Mouse (Mus musculus) c-Kit-positive CD71-positive TER-119-negative erythroid progenitor cells, embryonic 14.5 days (primary cell): Measurements from ENCODE around the gene Gm30191.

Experiments used
- DNase-seq: peaks from one replicate; pipeline ENCODE4 v3.0.0-alpha.2; 2013; ENCODE audit warnings: low read depth

The Gm30191 gene

DNA sequence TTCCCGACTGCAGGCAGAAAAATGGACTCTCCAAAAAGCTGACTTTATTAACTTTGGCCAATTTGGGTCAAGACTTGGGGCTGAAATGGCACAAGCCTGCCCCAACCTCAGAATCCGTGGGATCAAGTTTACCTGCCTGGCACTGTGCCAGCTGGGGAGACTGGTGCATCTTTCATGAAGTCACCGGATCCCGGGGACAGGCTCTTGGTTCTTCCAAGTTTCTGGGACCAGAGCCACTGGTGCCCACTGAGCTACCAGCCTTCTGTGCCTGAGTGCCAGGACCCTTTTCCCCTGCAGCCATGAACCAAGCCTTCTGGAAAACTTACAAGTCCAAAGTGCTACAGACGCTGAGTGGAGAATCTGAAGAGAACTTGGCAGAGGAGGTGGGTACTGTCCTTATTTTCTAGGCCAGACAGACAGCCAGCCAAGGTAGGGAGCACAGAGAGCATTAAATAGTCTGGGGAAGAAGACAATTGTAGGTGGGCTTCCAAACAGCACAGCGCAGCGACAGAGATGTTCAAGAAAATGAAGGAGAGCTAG is at the start of gene Gm30191:
Gene Gm30191, plus strand, starts transcription at position 217 of the 540 bp plus-strand sequence.
- no peak for DNase-seq

DNA sequence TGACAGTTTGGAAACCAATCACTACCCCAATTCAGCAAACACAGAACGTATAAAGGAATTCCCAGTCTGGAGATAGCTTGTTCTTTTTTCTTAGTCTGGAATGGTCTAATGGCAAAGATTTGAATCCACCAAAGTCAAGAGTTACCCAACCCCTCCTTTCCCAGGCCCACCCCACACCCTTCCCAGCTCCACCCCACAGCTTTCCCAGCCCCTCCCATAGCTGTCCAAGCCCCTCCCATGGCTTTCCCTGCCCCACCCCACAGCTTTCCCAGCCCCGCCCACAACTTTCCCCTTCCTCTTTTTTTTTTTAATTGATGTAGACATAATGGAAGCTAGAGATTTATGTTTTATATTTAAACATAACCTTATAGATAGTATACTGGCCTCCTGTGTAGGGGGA is 47.4 kb upstream of the Gm30191 start:
- DNase-seq = no peak

DNA sequence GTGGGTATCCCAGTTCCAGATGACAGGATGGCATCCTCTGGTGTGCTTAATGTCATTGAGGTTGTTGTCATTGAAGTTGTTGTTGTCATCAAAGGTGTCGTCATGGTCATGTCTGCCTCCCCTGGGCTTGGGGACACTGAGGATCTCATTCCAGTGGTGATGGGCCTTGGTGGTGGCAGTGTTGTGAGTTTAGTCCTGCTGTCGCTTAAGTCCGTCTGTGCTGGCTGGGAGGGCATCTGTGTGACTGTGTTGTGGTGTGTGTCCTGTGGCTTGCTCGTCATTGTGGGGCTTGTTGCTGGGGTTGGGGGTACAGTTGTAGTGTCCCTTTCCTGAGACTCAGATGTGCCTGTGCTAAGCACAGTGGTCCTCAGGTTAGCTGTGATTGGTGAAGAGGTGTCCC is 43.8 kb upstream of the Gm30191 start, which contains the start of gene Gm7534:
Gene Gm7534, minus strand, starts transcription at position 101 of the 400 bp plus-strand sequence.
- DNase-seq = no peak

DNA sequence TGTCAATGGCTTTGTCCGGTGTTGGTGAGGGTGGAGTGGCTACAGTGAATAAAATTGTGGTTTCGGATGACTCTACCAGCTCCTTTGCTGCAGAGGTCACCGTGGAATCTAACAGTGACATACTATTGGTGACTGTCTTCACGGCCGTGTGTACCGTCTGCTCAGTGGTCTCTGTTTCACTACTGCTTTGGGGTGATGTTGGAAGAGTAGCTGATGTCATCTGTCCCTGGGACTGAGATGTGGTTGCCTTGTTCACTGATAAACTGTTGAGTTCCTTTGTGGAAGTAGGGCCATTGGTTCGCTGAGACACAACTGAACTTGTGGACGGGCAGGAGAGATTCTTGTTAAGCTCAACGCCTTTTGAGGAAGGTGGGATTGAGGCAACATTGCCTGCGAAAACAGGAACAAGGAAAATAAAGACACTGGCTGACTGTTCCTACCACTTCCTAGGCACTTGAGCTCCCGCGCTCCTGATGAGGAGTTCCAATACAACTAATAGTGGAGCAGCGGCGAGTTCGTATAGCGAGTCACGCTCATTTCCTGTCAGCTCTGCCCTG is 43.3 kb upstream of the Gm30191 start:
- DNase-seq = no peak

DNA sequence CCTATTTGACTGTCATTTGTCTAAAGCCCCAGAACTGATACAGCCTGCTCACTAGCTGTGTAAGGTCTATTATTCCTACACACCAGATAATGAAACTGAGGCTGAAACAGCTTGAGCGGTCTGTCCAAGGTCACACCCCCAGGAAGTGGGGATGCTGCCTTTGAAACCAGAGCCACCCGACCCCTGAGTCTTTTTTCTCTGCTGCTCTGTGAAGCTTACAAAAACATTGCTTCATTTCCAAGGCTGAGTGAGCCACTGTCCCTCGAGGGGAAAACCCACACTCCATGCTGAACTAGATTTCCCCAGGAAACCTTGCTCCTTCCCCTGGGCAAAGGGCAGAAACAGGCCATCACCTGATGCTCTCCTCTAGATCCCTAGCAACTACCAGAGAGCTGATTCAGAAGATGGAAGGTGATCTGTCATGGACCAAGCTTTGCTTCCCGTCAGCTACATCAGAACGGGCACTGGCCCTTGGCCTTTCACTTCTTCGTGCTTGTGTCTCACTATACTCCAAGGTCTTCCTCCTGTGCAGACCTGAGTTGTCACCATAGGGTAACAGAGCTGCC is 40.2 kb upstream of the Gm30191 start:
- DNase-seq = no peak

DNA sequence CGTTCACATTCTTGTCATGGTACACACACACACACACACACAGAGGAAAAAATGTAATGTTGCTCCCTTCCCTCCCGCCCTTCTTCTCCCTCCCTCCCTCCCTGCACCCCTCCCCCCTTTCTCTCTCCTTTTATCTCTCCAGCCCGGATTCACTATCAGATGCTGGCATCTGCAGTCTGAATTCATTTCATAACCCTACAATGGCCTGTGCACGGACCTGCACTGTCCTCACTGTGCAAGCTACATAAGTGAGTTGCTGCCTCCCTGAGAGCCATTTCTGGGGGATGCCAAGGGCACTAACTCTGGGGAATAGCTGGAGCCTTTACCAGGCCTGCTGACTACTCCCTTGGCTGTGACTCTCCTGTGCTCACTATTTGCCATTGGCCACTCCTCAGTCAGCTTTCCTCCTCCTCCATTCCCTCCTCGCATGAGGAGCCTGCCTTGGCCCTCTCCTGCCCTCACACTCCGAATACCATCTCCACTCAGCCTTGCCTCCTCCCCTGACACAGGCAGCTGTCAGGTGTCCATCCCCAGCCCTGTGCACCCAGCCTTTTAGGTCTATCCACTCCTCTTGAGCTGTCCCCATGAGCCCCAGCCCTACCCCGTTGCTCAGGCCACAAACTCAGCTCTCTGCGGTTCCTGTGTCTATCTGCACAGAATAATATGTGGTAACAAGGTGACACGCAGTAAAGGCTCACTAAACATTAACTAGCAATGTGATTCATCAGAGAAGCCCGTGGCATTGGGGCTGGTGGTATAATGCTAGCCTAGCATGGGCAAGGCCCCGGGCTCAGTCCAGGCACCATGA is 23.7 kb upstream of the Gm30191 start:
- DNase-seq = no peak

DNA sequence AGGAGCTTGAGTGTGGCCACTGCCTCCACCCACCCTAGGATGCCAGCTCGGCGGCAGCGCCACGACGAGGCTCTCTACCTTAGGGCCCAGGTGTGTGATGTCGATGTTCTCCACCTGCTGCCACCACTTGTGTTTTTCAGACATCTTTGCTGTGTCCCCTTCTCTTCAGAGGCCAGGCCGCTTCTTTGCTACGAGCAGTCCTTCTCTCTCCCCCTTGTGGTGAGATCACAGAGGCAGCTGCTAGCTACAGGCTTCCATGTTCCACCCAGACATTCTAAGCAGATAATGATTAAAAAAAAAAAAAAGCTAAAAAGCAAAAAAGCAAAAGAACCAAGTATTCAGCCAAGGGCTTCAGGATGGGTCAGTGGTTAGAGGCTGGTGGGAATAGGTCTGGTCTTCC is 19.5 kb upstream of the Gm30191 start, which contains the start of gene Catsper4:
Gene Catsper4, minus strand, starts transcription at position 190 of the 400 bp plus-strand sequence.
- no peak for DNase-seq

DNA sequence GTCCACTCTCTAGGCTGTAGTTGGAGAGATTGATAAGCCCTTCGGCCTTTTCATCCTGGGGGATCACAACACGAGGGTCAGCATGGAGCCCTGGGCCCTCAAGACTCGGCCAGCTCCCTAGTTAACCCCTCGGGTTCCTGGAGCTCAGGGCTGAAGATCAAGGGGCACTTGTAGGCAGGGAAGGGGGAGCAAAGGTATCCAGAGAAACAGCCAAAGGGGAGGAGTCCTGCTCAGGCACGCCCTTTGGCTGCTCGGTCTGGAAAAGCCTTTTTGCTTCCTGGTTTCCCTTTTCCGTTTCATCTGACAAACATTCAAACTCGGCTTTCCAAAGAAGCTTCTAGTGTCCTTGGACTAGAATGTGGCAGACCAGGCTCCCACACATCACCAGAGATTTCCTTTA is 16.3 kb upstream of the Gm30191 start:
- DNase-seq = no peak

DNA sequence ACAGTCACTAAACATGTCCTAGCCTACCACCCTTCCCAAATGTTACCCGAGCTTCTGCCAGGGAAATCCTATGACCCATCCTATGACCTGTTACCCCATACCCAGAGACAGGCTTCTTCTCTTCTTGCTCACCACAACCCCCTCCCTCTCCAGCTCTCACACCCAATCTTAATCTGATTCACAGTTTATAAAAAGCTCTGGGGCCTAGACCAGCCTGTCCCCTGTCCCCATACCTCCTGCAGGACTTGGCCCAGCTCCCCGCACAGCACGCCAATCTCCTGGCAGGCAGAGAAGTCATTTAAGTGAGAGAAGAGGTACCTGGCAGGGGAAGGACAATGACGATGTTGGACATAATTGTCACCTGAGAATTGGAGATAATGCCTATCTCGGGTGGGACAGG is 11.9 kb upstream of the Gm30191 start:
- DNase-seq = no peak

DNA sequence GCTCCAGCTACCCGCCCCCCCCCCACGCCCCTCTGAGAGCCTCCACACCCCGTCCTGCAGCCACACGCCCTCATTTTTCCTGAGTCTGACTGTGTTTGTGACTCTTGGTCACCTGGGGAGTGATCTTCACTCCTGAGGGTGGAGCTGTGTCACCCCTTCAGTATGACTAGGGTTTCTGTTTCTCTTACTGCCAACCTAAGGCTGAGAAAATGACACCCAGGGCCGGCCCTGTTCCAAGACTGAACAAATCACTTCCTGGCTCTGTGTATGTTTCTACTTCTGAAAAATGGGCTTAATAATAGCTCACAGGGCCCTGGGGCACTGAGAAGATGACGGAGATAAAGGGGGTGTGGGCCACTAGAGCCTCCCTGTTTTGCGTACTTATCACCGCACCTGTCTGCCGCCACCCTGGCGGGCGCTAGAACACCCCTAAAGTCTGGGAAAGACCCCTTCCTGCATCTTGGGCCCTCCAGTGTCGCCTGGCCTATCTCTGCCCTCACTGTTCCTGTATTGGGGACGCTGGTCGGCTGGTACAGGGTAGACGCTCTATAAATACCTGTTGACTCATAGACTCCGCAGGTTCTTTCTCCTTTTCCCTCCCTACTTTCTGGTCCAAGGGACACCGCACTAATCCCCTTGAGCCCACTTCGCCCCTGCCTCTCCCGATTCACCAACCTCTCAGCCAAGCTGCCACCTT is 9.0 kb upstream of the Gm30191 start:
- DNase-seq = no peak

DNA sequence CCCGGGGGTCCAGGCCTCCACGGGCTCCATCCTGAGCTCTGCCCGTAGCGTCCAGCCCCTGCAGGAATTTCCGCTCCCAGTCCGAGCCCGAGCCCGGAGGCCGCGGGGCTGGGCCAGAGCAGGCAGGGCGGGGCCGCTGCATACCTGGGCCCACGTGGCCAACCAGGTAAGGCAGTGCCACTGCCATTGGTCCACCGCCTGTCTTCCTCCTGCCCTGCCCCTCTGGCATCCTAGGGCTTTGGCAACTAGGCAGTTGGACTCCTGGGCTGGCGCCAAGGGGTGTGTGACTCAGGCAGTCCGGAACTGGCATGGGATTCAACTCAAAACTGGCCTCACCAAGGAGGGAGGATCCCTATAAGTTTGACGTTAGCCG is 8.5 kb upstream of the Gm30191 start, which contains the start of gene Cnksr1:
Gene Cnksr1, minus strand, starts transcription at position 121 of the 373 bp plus-strand sequence.
- no peak for DNase-seq

DNA sequence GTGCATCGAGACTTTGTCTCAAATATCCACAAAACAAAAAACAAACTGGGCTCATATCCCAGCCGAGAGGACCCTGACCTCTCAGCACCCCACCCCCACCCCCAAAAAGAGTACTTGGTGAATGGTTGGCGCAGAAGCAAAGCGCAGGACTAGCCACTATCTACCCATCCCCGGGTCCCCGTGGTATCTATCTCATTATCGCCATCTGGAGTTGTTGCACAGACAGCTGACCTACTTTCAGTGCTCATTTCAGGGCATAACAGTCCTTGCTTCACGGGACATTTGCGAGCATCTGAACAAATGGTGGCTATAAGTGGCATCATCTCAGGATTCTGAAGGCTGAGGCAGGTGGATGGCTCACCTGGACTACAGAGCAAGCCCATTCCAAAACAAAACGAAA is 8.0 kb upstream of the Gm30191 start:
- DNase-seq = no peak

DNA sequence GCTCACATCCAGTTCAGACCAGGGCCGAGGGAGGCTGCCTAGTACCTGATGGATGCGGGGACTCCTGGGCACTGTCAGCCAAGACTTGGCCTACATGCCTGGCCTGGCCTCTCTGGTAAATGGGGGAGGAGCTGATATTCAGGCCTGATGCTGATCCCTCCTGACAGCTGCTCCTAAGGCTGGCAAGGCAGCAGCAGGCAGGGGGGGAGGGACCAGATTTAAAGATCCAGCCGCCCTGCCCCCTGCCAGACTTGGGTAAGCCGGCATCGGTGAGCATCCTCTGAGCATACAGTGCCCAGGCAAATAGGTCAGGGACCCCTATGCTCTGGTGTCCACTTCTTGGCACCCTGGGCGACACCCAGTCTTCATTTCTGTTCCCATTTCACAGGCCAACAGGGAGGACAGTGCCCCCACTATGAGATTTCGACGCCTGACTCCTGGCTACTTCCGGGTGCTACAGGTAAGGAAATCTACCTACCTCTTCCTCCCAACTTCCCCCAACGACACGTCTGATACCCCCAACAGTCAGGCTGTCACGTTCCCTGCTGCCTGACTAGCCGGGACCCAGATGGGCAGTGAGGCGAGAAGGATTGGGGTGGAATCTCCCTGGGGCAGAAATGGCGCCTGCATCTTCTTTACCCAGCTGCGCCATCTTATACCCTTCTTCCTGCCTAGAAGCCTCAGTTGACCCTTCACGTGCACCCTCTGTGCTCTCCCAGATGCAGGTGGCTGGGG is 3.1 kb upstream of the Gm30191 start, which contains the start of gene E130218I03Rik:
Gene E130218I03Rik, plus strand, starts transcription at position 147 of the 735 bp plus-strand sequence.
- DNase-seq = no peak

DNA sequence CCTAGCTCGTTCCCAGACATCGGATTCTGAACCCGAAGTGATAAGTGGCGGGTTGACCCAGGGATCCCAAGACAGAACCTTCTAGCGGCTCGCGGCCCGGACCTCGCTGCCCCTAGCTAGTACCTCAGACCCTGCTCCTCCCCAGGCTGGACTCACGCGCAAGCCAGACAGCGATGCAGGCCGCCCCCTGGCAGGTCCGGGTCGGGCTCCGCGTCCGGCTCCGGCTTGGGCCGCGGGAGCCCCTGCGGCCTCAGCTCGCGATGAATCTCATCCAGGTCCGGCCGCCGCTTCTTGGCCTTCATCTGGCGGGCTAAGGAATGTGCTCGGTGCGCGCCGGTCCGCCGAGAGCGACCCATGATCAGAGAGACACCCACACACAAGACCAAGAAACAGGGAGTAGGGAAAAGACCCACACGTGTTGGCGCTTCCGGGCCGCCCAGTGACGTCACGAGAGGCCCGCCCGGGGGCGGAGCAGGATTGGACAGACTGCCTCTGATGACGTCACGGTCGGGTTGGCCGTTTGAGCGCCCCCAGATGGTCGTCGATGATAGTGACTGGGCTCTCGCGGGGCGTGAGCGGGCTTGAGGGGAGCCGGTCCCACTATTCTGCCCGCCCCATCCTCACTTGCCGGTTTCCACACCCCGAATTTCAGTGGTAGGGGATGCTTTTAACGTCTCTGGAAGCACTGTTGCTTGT is 1.4 kb upstream of the Gm30191 start, which contains the start of gene Zfp593:
Gene Zfp593, minus strand, starts transcription at position 445 of the 696 bp plus-strand sequence.
- DNase-seq = peak; percentile 89

DNA sequence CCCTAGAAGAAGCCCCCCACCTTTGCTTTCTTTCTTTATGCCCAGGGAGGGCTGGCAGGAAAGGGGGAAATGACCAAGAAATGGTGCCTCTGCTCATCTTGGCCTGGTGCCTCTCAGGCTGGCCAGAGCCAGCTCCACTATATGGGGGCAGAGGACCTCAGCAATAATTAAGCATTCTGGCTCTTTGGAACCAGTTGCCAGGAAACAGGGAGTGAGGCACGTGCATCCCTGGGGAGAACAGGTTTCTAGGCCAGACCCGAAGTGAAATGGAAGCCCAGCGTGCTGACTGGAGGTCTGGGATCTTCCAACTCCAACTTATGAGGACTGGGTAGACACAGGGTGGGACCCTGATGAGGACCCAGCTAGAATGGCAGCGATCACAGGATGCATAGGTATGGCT is 479 bp upstream of the Gm30191 start:
- DNase-seq = no peak

DNA sequence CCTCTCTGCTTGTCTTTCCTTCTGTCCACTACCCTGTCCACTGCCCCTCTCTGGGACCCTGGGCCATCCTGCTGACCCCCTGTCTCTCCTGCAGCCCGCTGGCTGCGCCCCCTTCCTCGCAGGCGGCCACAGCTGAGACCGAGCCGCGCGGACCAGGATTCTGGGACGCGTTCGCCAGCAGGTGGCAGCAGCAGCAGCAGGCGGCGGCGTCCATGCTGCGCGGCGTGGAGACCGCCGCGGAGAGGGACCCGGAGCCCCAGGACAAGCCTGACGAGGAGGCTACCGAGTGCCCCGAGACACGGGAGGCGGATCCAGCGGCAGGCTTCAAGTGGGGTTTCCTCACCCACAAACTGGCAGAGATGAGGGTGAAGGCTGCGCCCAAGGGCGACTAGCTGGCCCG is 2.9 kb downstream of the Gm30191 start:
- DNase-seq = no peak

DNA sequence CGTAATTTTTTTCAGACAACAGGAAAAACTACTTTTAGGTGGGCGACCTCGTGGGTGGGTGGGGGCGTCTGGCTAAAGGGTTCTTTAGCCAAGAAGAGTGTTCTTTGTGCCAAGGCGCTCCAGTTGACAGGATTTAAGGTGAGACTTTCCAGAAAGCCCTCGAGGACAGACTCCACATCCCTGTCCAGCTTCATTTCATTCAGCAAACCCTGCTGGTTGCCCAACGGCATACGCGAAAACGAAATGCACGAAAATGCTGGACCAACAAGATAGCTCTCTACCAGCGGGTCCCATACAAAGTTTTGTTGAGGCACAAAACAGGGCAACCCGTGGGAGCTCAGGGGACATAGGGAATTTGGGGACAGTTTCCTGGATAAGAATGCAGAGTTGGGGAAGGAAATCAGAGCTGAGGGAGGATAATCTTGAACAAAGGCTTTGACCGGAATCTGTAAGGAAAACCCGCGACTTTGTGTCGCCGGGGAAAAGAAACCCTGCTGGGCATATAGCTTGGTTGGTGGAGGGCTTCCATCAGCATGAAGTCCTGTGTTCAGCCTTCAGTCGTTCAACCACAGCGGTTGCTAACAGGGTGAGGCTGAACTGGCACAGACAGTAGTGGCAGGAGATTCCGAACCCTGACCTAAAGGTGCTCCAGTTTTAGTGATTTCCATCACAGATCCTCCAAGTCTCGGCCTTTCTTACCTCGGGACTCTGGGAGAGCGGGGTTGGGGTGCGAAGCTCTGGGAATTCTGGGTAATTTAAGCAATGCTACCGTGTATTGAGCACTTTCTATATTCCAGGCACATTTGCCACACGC is 3.6 kb downstream of the Gm30191 start:
- DNase-seq = no peak

DNA sequence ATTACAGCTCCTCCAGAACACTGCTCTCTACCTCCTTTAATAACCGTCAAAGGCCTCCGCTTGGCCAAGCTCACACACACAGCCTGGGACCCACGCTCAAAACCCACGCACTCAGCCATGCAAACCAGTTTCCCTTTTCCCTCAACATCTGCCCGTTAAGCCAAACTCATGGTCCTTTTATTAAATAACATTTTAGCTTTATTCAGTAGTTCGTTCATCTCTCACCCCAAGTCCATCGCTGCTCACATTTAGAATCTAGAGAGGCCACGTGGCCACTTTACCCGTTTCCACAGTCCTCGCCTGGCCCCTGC is 4.2 kb downstream of the Gm30191 start:
- DNase-seq = no peak

DNA sequence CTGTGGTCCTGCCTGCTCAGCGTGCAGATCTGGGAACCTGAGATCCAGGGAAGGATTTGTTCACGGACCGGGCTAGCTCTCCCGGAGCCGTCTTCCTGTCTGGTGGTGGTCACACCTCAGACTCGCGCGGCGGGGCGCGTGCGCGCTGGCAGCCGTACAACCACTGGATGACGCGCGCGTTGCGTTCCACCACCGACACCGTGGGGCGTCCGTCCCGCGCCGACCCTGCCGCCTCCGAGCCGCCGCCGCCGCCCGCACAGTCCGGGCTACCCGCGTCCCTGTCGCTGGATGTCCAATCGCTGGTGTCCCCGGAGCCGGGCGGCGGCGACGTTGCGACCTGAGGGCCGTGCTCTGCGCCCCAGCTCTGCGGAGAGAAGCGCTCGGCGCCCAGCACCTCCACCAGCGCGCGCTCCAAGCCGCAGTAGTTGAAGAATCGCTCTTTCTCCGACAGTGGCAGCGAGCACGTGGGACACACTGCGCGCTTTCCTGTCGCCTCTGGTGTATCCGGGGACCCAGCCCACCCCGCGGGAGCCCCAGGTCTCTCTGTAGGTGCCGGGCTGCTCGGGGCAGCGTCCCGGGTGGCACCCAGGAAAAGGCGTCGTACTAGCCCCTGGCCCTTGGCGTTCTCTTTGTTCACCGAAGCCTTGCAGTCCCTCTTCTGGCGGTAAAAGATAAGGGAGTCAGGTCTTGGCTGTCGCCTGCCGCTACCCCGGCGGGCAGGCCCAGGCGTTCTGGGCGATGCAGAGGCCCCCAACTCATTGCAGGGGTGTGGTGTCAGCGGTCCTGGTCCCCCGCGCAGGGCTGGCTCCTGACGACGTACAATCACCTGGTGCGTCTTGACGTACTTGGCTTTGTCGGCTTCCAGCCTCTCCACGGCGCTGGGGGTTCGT is 4.8 kb downstream of the Gm30191 start:
- no peak for DNase-seq
